Mouse (Mus musculus) retina, postnatal 7 days (tissue): ENCODE results near the gene Fkbp7.
"Not testable (repeated sequence)": the region's sequence is repeated elsewhere in the genome, so short reads cannot be mapped to it uniquely, and the experiment has no call there.

ENCODE experiments used
- DNase-seq: peaks from one replicate; pipeline ENCODE4 v3.0.0-alpha.2; 2012; ENCODE audit warnings: low read depth, low spot score

The Fkbp7 gene

GRCm38 (mm10) chr2:76665531-76665930 lies 7.4 kb downstream of the Fkbp7 start:
- DNase-seq: no peak

GRCm38 (mm10) chr2:76659419-76659818 lies 13.5 kb downstream of the Fkbp7 start:
- DNase-seq: no peak

DNA sequence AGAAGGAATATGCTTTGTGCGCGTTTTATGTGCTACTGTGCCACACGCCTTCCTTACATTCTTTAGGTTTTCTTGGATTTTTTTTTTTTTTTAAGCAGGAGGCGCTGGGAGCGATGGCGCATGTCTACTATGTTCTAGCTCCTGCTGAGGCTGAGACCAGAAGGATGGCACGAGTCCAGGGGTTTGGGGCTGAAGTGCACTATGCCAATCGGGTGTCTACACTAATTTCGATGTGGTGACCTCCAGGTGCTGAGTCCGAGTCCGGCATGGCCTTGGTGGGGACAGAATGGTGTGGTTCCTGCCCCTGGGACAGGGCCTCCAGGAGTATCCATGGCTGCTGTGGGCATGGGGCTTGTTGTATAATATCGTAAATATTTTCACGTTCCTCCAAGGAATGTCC lies 14.4 kb downstream of the Fkbp7 start:
- no peak for DNase-seq

DNA sequence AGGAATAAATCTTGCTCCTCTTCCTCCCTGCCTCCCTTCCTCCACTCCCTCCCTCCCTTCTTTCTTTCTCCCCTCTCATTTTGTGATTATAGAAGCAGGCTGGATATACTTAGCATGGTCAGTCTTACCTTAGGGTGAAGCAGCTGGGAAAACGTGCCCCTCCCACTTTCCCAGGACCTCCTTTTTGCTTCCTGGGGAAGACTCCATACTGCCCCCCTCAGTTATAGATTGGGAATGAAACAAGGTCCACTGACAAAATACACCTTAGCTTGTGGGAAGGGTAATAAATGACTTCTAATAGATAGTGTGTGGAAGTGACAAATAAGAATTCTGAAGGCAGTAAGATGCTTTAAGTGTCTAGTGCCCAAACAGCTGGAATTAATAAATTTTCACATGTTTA lies 16.9 kb downstream of the Fkbp7 start:
- no peak for DNase-seq

DNA sequence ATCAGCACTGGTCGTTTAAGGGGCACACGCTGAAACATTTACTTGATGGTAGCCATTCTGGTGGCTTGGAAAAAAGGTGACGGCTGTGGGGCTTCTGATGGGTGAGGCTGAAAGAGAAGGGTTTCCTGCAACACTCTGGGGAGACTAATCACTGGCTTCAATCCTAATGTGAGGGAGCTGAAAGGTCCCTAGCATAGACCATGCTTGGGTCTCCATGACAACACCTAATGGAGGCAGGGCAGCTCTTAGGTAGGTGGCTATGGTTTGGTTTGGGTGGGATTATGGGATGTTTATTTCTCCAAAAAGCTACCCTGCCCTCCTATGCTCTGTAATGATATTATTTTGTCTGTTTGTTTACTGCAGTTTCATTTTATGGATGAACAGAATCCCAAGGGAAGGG lies 17.5 kb downstream of the Fkbp7 start:
- no peak for DNase-seq

GRCm38 (mm10) chr2:76654646-76655045 lies 18.3 kb downstream of the Fkbp7 start:
- no peak for DNase-seq

DNA sequence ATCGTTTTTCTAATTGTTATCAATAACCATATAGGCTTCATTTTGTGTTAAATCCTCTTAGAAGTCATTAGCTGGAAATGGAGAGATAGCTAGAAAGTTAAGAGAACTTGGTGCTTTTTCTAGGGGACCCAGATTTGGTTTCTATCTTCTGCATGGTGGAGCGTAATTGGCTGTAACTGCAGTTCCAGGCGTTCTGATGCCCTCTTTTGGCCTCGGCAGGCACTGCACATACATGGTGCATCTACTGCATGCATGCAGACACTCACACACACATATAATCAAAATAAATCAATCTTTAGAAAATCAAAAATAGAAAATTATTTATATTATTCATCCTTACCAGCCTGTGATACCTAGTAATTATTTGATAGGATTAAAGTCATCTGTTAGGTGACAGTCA lies 19.8 kb downstream of the Fkbp7 start:
- no peak for DNase-seq

DNA sequence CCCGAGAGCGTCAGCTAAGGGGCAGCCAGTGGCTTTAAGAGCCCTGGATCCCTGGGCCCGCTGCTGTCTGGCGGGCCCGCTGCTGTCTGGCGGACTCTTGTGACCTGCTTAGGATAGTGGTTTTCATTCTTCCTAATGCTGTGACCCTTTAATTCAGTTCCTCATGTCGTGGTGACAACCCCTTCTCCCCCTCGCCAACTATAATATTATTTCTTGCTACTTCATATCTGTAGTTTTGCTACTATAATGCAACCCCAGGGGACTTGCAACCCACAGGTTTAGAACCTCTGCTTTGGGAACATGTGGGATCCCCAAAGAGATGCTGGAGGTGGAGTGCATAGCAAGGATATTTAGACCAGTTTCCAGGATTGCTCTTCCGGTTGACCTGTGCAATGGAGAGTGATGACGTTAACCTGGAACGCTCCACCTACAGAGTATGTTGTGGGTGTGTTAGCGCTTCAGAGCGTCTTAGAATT lies 24.2 kb downstream of the Fkbp7 start:
- no peak for DNase-seq

DNA sequence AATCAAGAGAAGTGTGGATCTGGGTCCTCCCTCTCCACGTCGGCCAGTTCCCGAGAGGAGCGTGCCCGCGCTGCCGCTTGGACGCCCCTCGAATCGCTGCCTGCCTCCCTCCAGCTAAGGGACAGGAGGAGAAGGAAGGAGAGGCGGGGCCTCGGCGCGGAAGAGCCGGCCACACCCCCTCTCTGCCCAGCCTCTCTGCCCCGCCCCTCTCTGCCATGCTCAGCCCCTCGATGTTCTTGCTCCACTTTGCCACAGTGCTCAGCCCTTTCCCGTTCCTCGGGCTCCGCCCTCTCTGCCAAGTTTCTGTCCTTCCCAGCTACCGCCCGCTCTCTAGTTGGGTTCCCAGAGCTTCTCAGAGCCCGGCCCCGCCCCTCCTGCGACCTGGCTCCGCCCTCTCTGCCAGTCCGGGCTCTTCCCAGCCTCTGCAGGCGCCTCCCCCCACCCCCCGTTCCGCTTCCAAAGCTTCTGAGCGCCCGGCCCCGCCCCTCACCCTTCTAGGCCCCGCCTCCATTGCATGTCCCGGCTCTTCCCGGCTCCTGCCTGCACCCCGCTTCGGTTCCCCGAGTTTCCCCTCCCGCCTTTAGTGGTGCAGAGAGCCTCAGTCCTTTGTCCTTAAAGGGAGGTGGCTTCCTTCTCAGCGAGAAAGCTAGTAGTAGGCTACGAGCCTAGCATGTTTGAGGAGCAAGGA lies 24.9 kb downstream of the Fkbp7 start, which contains the start of the genes Prkra and Pjvk:
Gene Prkra (minus strand): TSS at position 133 of the 688 bp plus-strand sequence.
Gene Pjvk (plus strand): TSS at position 594 of the 688 bp plus-strand sequence.
- peak; percentile 97 for DNase-seq

DNA sequence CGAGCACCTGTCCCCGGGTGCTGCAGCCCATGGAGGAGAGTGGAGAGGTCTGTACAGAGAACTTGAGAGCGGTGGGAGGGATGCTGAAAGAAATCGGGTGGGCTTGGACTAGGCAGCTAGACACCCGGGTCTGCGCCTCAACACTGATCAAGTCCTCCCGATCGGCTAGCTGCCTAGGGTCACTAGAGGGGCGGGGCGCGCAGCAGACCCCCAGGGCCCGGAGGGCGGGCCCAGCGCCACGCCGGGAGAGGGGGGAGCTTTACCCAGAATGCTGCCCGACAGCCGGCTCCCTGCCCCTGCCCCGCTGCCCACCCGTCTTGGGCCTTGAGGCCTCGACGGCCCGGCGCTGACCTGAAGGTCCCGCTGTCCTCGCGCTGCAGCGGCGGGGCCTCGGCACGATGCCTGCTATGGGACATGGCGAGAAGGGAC lies 25.5 kb downstream of the Fkbp7 start:
- DNase-seq: no peak

- no peak for DNase-seq
These were observed 29.1 kb downstream of the Fkbp7 start for GRCm38 (mm10) chr2:76643801-76644200.

GRCm38 (mm10) chr2:76639637-76640036 lies 33.3 kb downstream of the Fkbp7 start:
- DNase-seq: no peak

GRCm38 (mm10) chr2:76631600-76631999 lies 41.3 kb downstream of the Fkbp7 start:
- DNase-seq: no peak

- no peak for DNase-seq
These were observed 42.6 kb downstream of the Fkbp7 start for GRCm38 (mm10) chr2:76630293-76630692.

DNA sequence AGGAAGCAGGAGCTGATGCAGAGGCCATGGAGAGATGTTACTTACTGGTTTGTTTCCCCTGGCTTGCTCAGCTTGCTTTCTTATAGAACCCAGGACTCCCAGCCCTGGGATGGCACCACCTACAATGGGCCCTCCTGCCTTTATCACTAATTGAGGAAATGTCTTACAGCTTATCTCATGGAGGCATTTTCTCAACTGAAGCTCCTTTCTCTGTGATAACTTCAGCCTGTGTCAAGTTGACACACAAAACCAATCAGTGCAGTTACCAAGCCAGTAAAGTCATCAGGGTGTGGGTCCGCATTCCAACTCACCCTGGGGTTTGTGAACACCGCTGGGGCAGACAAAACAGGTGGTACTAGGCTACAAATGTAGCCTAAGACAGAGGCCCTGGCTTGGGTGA lies 50.6 kb downstream of the Fkbp7 start:
- not testable (repeated sequence) for DNase-seq

DNA sequence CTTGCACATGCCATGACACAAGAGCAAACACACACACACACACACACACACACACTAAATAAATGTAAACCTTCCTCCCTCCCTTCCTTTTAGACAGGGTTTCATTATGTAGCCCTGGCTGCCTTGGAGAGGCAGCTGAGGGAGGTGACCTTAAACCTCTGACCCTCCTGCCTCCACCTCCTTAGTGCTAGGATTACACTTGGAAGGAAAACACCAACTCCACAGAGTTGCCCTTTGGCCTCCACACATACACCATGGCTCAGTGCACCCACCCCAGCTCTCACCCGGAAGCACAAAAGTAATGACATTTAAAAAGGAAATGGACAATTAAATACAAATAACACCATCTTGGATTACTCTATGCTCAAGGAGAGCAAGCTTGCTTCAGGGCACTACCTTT lies 51.2 kb downstream of the Fkbp7 start:
- DNase-seq: no peak

DNA sequence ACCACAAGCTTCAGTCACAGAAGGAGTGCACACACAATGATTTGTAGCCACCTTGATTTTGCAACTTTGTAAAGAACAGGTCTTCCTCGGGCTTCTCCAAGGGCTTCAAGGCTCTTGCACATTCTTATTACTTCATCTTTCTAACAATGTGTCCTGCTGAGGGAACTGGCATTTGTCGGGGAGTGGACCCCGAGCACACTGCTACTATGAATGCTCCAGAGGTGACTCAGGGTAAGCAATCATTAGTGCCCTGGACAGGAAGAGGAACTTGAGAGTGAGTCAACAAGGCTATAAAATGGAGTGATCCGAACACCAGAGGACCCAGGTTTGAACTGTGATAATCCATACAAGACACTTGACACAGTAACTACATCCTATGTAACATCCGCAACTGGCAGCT lies 52.7 kb downstream of the Fkbp7 start:
- no peak for DNase-seq

GRCm38 (mm10) chr2:76618078-76618477 lies 54.8 kb downstream of the Fkbp7 start:
- DNase-seq: peak; percentile 34
